Mouse (Mus musculus): ENCODE data around the gene Ascc1. TPM values are rescaled to one million over a fixed set of nuclear protein-coding genes. Genes with fewer than 3 reads are reported as not detected.
A peak's percentile ranks its signal among the peaks of the same experiment; 100 is the strongest.

Gene Ascc1
- polyA plus RNA-seq, 1 experiment from 2014 or later, result 46.6 TPM

DNA sequence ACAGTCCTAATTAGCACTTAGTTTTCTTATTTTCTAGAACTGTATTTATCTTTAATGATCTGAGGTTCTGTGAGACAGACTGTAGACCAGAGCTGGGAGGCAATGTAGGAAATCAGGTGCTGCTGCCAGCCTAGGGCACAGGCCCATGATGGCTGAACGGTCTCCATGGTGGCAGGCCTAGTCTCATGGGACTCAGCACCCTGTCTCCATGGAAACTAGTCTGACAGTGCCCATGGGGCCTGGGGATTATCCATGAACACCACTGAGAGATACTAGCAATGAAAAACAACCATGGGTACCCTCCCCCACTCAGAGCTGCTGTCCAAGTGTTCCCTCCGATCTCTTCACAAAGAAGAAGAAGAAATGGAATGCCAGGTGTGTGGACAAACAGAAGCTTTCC lies 29.4 kb downstream of the Ascc1 start:
- H3K27me3 ChIP-seq (ENCODE audit: control insufficient read depth, insufficient read depth, low read length), result no peaks in the 10 kb centered on the region
- no peak overlapping the region for H3K4me3 ChIP-seq (ENCODE audit: low read depth, low read length)
- 67% methylated on average over 2 of the region's 2 CpGs for WGBS
- H3K9ac ChIP-seq (replicated peaks; ENCODE audit: low read depth, low read length), result no peak overlapping the region
- no peaks in the 10 kb centered on the region for H3K36me3 ChIP-seq (ENCODE audit: control insufficient read depth, insufficient read depth, low read length)
- H3K4me1 ChIP-seq (ENCODE audit: control insufficient read depth, insufficient read depth, low read length), result peaks cover 32% of the 10 kb centered on the region
- H3K4me2 ChIP-seq (replicated peaks; ENCODE audit: low read depth, low read length), result no peak overlapping the region
- peak; percentile 46; the same call in 1 of the 2 replicates for ATAC-seq (ENCODE audit: insufficient number of reproducible peaks, insufficient read depth, low FRiP score, low read depth)
- no peak overlapping the region for H3K27ac ChIP-seq (ENCODE audit: low read length)
- no peaks in the 10 kb centered on the region for H3K9me3 ChIP-seq (ENCODE audit: control insufficient read depth, low read depth, low read length)

- H3K4me2 ChIP-seq (replicated peaks; ENCODE audit: low read depth, low read length), result no peak overlapping the region
- 42% methylated on average over 2 of the region's 2 CpGs for WGBS
- no peaks in the 10 kb centered on the region for H3K36me3 ChIP-seq (ENCODE audit: control insufficient read depth, insufficient read depth, low read length)
- no peak for ATAC-seq (ENCODE audit: insufficient number of reproducible peaks, insufficient read depth, low FRiP score, low read depth)
- no peaks in the 10 kb centered on the region for H3K9me3 ChIP-seq (ENCODE audit: control insufficient read depth, low read depth, low read length)
- peaks cover 27% of the 10 kb centered on the region for H3K4me1 ChIP-seq (ENCODE audit: control insufficient read depth, insufficient read depth, low read length)
- H3K4me3 ChIP-seq (ENCODE audit: low read depth, low read length), result no peak overlapping the region
- no peak overlapping the region for H3K9ac ChIP-seq (replicated peaks; ENCODE audit: low read depth, low read length)
- H3K27ac ChIP-seq (ENCODE audit: low read length), result no peak overlapping the region
- H3K27me3 ChIP-seq (ENCODE audit: control insufficient read depth, insufficient read depth, low read length), result no peaks in the 10 kb centered on the region
Measured at GRCm38 (mm10) chr10:60032622-60033021, 30.0 kb downstream of the Ascc1 start.

GRCm38 (mm10) chr10:60033064-60033463 lies 30.5 kb downstream of the Ascc1 start:
- no peak overlapping the region for H3K27ac ChIP-seq (ENCODE audit: low read length)
- no peaks in the 10 kb centered on the region for H3K36me3 ChIP-seq (ENCODE audit: control insufficient read depth, insufficient read depth, low read length)
- H3K9ac ChIP-seq (replicated peaks; ENCODE audit: low read depth, low read length), result no peak overlapping the region
- H3K4me1 ChIP-seq (ENCODE audit: control insufficient read depth, insufficient read depth, low read length), result peaks cover 23% of the 10 kb centered on the region
- no peaks in the 10 kb centered on the region for H3K27me3 ChIP-seq (ENCODE audit: control insufficient read depth, insufficient read depth, low read length)
- 27% methylated on average over 5 of the region's 5 CpGs for WGBS
- no peak overlapping the region for H3K4me3 ChIP-seq (ENCODE audit: low read depth, low read length)
- no peaks in the 10 kb centered on the region for H3K9me3 ChIP-seq (ENCODE audit: control insufficient read depth, low read depth, low read length)
- no peak overlapping the region for H3K4me2 ChIP-seq (replicated peaks; ENCODE audit: low read depth, low read length)
- no peak for ATAC-seq (ENCODE audit: insufficient number of reproducible peaks, insufficient read depth, low FRiP score, low read depth)

GRCm38 (mm10) chr10:60034621-60035020 lies 32.0 kb downstream of the Ascc1 start:
- Histone ChIP-seq H3K27ac (ENCODE audit: low read length) (no peak overlapping the region), H3K4me3 (ENCODE audit: low read depth, low read length) (no peak overlapping the region), H3K9me3 (ENCODE audit: control insufficient read depth, low read depth, low read length) (no peaks in the 10 kb centered on the region), H3K36me3 (ENCODE audit: control insufficient read depth, insufficient read depth, low read length) (no peaks in the 10 kb centered on the region), H3K9ac (replicated peaks; ENCODE audit: low read depth, low read length) (no peak overlapping the region), H3K4me1 (ENCODE audit: control insufficient read depth, insufficient read depth, low read length) (peaks cover 13% of the 10 kb centered on the region), H3K27me3 (ENCODE audit: control insufficient read depth, insufficient read depth, low read length) (no peaks in the 10 kb centered on the region), H3K4me2 (replicated peaks; ENCODE audit: low read depth, low read length) (no peak overlapping the region)
- 73% methylated on average over 3 of the region's 3 CpGs for WGBS
- no peak for ATAC-seq (ENCODE audit: insufficient number of reproducible peaks, insufficient read depth, low FRiP score, low read depth)

- Histone ChIP-seq H3K4me3 (ENCODE audit: low read depth, low read length) (no peak overlapping the region), H3K9ac (replicated peaks; ENCODE audit: low read depth, low read length) (no peak overlapping the region), H3K4me1 (ENCODE audit: control insufficient read depth, insufficient read depth, low read length) (peaks cover 13% of the 10 kb centered on the region), H3K4me2 (replicated peaks; ENCODE audit: low read depth, low read length) (no peak overlapping the region), H3K36me3 (ENCODE audit: control insufficient read depth, insufficient read depth, low read length) (no peaks in the 10 kb centered on the region), H3K27ac (ENCODE audit: low read length) (no peak overlapping the region), H3K27me3 (ENCODE audit: control insufficient read depth, insufficient read depth, low read length) (no peaks in the 10 kb centered on the region), H3K9me3 (ENCODE audit: control insufficient read depth, low read depth, low read length) (no peaks in the 10 kb centered on the region)
- 54% methylated on average over 4 of the region's 4 CpGs for WGBS
- no peak for ATAC-seq (ENCODE audit: insufficient number of reproducible peaks, insufficient read depth, low FRiP score, low read depth)
Measured at GRCm38 (mm10) chr10:60035744-60036143, 33.1 kb downstream of the Ascc1 start.

DNA sequence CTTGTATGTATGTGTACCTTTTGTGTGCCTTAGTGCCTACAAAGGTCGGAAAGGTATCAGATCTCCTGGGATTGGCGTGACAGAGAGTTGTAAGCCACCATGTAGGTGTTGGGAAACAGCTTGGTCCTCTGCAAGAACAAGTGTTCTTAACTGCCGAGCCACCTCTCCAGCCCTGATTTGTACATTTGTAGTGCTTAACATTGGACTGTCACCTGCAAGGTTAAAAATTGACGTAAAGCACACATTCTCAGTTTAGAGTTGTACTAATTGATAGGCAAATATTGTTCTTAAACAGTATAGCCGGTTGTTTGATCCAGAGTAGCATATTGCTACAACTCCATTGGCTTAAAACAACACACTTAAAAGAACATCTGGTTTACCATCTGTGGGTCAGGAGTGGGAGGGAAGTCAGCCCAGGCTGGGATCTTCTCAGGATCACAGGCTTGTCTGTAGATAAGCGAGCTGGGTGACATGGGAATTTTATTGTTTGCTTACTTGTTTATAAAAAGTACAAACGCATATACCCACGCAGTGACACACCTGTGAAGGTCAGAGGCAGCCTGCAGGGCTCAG lies 39.8 kb downstream of the Ascc1 start:
- H3K9me3 ChIP-seq (ENCODE audit: control insufficient read depth, low read depth, low read length), result no peaks in the 10 kb centered on the region
- H3K4me2 ChIP-seq (replicated peaks; ENCODE audit: low read depth, low read length), result no peak overlapping the region
- ATAC-seq (ENCODE audit: insufficient number of reproducible peaks, insufficient read depth, low FRiP score, low read depth), result no peak
- no peak overlapping the region for H3K4me3 ChIP-seq (ENCODE audit: low read depth, low read length)
- H3K36me3 ChIP-seq (ENCODE audit: control insufficient read depth, insufficient read depth, low read length), result no peaks in the 10 kb centered on the region; the same call in 1 of the 2 replicates
- no peak overlapping the region for H3K9ac ChIP-seq (replicated peaks; ENCODE audit: low read depth, low read length)
- WGBS, result 55% methylated on average over 8 of the region's 8 CpGs
- H3K27ac ChIP-seq (ENCODE audit: low read length), result no peak overlapping the region
- no peaks in the 10 kb centered on the region for H3K4me1 ChIP-seq (ENCODE audit: control insufficient read depth, insufficient read depth, low read length)
- H3K27me3 ChIP-seq (ENCODE audit: control insufficient read depth, insufficient read depth, low read length), result no peaks in the 10 kb centered on the region

DNA sequence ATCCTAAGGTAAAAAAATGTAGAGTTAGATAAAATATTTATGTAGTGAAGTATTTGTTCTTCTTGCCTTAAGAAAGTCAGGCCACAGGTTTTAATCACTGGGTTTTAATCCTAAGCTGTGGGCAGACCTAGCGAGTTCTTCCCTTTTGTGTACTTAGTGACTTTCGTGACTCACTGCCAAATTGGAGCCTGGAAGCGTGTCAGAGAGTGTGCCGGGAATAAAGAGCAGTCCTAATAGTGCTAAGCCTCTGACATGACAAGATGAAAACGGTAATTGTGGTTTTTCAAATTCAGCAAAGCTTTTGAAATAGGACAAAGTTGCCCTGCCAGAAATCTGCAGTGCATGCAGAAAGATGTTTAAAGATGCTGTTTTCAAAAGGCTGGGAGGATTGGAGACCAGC lies 44.1 kb downstream of the Ascc1 start:
- 28% methylated on average over 5 of the region's 5 CpGs for WGBS
- no peak overlapping the region for H3K4me3 ChIP-seq (ENCODE audit: low read depth, low read length)
- H3K9me3 ChIP-seq (ENCODE audit: control insufficient read depth, low read depth, low read length), result no peaks in the 10 kb centered on the region
- H3K4me1 ChIP-seq (ENCODE audit: control insufficient read depth, insufficient read depth, low read length), result no peaks in the 10 kb centered on the region
- no peak overlapping the region for H3K27ac ChIP-seq (ENCODE audit: low read length)
- no peak overlapping the region for H3K9ac ChIP-seq (replicated peaks; ENCODE audit: low read depth, low read length)
- no peak overlapping the region for H3K4me2 ChIP-seq (replicated peaks; ENCODE audit: low read depth, low read length)
- H3K27me3 ChIP-seq (ENCODE audit: control insufficient read depth, insufficient read depth, low read length), result no peaks in the 10 kb centered on the region
- no peak for ATAC-seq (ENCODE audit: insufficient number of reproducible peaks, insufficient read depth, low FRiP score, low read depth)
- H3K36me3 ChIP-seq (ENCODE audit: control insufficient read depth, insufficient read depth, low read length), result no peaks in the 10 kb centered on the region; the same call in 1 of the 2 replicates

GRCm38 (mm10) chr10:60050581-60050980 lies 48.0 kb downstream of the Ascc1 start:
- H3K9ac ChIP-seq (replicated peaks; ENCODE audit: low read depth, low read length), result no peak overlapping the region
- 93% methylated on average over 10 of the region's 10 CpGs for WGBS

GRCm38 (mm10) chr10:60053073-60053472 lies 50.5 kb downstream of the Ascc1 start:
- H3K4me1 ChIP-seq (ENCODE audit: control insufficient read depth, insufficient read depth, low read length), result no peaks in the 10 kb centered on the region
- peaks cover 12% of the 10 kb centered on the region; the same call in 1 of the 2 replicates for H3K9me3 ChIP-seq (ENCODE audit: control insufficient read depth, low read depth, low read length)
- no peak for ATAC-seq (ENCODE audit: insufficient number of reproducible peaks, insufficient read depth, low FRiP score, low read depth)
- no peak overlapping the region for H3K4me2 ChIP-seq (replicated peaks; ENCODE audit: low read depth, low read length)
- H3K27me3 ChIP-seq (ENCODE audit: control insufficient read depth, insufficient read depth, low read length), result no peaks in the 10 kb centered on the region
- no peaks in the 10 kb centered on the region; the same call in 1 of the 2 replicates for H3K36me3 ChIP-seq (ENCODE audit: control insufficient read depth, insufficient read depth, low read length)
- H3K9ac ChIP-seq (replicated peaks; ENCODE audit: low read depth, low read length), result no peak overlapping the region
- H3K4me3 ChIP-seq (ENCODE audit: low read depth, low read length), result no peak overlapping the region
- no peak overlapping the region for H3K27ac ChIP-seq (ENCODE audit: low read length)
- 47% methylated on average over 4 of the region's 4 CpGs for WGBS

More at GRCm38 (mm10) chr10:60050581-60050980, 48.0 kb downstream of the Ascc1 start:
- Histone ChIP-seq H3K36me3 (ENCODE audit: control insufficient read depth, insufficient read depth, low read length) (no peaks in the 10 kb centered on the region; the same call in 1 of the 2 replicates), H3K27ac (ENCODE audit: low read length) (no peak overlapping the region), H3K4me3 (ENCODE audit: low read depth, low read length) (no peak overlapping the region), H3K4me1 (ENCODE audit: control insufficient read depth, insufficient read depth, low read length) (no peaks in the 10 kb centered on the region), H3K27me3 (ENCODE audit: control insufficient read depth, insufficient read depth, low read length) (no peaks in the 10 kb centered on the region), H3K4me2 (replicated peaks; ENCODE audit: low read depth, low read length) (no peak overlapping the region), H3K9me3 (ENCODE audit: control insufficient read depth, low read depth, low read length) (no peaks in the 10 kb centered on the region)
- ATAC-seq (ENCODE audit: insufficient number of reproducible peaks, insufficient read depth, low FRiP score, low read depth), result no peak
